Mouse (Mus musculus) bone marrow, adult 2 months (tissue): Measurements from ENCODE around the gene Gtf2h1.
"Not testable (repeated sequence)": the region's sequence is repeated elsewhere in the genome, so short reads cannot be mapped to it uniquely, and the experiment has no call there.

Source experiments
- CTCF ChIP-seq: fragments of 200-500 bp; IDR thresholded peaks from 2 replicates; pipeline ENCODE4 v1.5.1; 2011; ENCODE audit warnings: low read length, control low read depth; ENCODE audit not compliant: control insufficient read depth, insufficient read depth
- POLR2A ChIP-seq: fragments of 200-500 bp; IDR thresholded peaks from 2 replicates; pipeline ENCODE4 v1.6.1; 2011; ENCODE audit warnings: low read depth, mild to moderate bottlenecking, control low read depth, low read length, borderline replicate concordance; ENCODE audit not compliant: control insufficient read depth

- not testable (repeated sequence) for TF ChIP-seq CTCF, POLR2A
Observed at GRCm38 (mm10) chr7:46832112-46832810, 36.4 kb downstream of the Gtf2h1 start.
